Mouse (Mus musculus) lung, adult 2 months (tissue): Measurements from ENCODE around the gene Pigk.

Experiments
- CTCF ChIP-seq: fragments of 200-500 bp; IDR thresholded peaks from 2 replicates; pipeline ENCODE4 v1.5.1; 2011; ENCODE audit warnings: mild to moderate bottlenecking, low read length, control low read depth; ENCODE audit not compliant: insufficient read depth
- POLR2A ChIP-seq: fragments of 200-500 bp; IDR thresholded peaks from 2 replicates; pipeline ENCODE4 v1.6.1; 2011; ENCODE audit warnings: low read depth, mild to moderate bottlenecking, control low read depth, low read length, borderline replicate concordance; ENCODE audit errors: extremely low read depth

GRCm38 (mm10) chr3:152926166-152926565 lies 212.3 kb downstream of the Pigk start:
- TF ChIP-seq CTCF (no peak), POLR2A (no peak)
